Comparison of ENCODE assay signal across 29 mouse cellular contexts in genomic region chr19:56893326-56893725, GRCm38 (mm10). TPM values are rescaled to one million over a fixed set of nuclear protein-coding genes. Genes with fewer than 3 reads are reported as not detected.
"Had no signal": no experiment of that assay in that cellular context is flagged by ENCODE, and none has a peak within 500 bp of the region (broad histone marks: within the 10 kb centered on the region; RNA-seq: fewer than 3 reads in every experiment).

No protein-coding gene starts in this region.

- H3K27me3 ChIP-seq: heart, embryonic 13.5 days; heart, embryonic 15.5 days; hindbrain, embryonic 13.5 days; hindbrain, embryonic 15.5 days; limb, embryonic 13.5 days; limb, embryonic 15.5 days; liver, embryonic 12.5 days had no signal

- ATAC-seq: hindbrain, postnatal 0 days; intestine, embryonic 16.5 days; liver, embryonic 12.5 days had no signal

- H3K9me3 ChIP-seq: heart, embryonic 13.5 days; heart, embryonic 15.5 days; hindbrain, embryonic 13.5 days; hindbrain, embryonic 15.5 days; limb, embryonic 13.5 days; limb, embryonic 15.5 days; liver, embryonic 12.5 days had no signal

- DNase-seq: gastrocnemius, adult 2 months; gastrocnemius, postnatal 10 days; gastrocnemius, postnatal 25 days; heart, adult 11 months; heart, adult 2 months; heart, postnatal 14 days; heart, postnatal 36 days; kidney, adult 11 months; kidney, adult 2 months; kidney, adult 9 months; kidney, postnatal 14 days; kidney, postnatal 36 days; layer of hippocampus, adult 9-11 months; layer of hippocampus, postnatal 36 days; lung, adult 18-20 months had no signal

- H3K4me2 ChIP-seq: heart, embryonic 11.5 days; heart, embryonic 13.5 days; heart, embryonic 15.5 days; hindbrain, embryonic 13.5 days; hindbrain, embryonic 15.5 days; limb, embryonic 13.5 days; limb, embryonic 15.5 days; liver, embryonic 12.5 days had no signal

- H3K4me3 ChIP-seq: gastrocnemius, adult 2 months; heart, adult 2 months; heart, embryonic 13.5 days; heart, embryonic 15.5 days; hindbrain, embryonic 13.5 days; hindbrain, embryonic 15.5 days; left cerebral cortex, adult 2 months; limb, embryonic 13.5 days; limb, embryonic 15.5 days; liver, embryonic 12.5 days had no signal

- H3K4me1 ChIP-seq: heart, embryonic 15.5 days; hindbrain, embryonic 15.5 days; liver, embryonic 12.5 days had no signal

- H3K36me3 ChIP-seq: heart, embryonic 13.5 days; heart, embryonic 15.5 days; hindbrain, embryonic 13.5 days; hindbrain, embryonic 15.5 days; limb, embryonic 13.5 days; limb, embryonic 15.5 days; liver, embryonic 12.5 days had no signal

- H3K9ac ChIP-seq: heart, embryonic 13.5 days; heart, embryonic 15.5 days; hindbrain, embryonic 13.5 days; hindbrain, embryonic 15.5 days; limb, embryonic 13.5 days; limb, embryonic 15.5 days; liver, embryonic 12.5 days; liver, embryonic 14.5 days had no signal

- H3K27ac ChIP-seq: gastrocnemius, adult 2 months; heart, adult 2 months; heart, embryonic 13.5 days; heart, embryonic 15.5 days; hindbrain, embryonic 13.5 days; hindbrain, embryonic 15.5 days; hindbrain, postnatal 0 days; left cerebral cortex, adult 2 months; limb, embryonic 13.5 days; limb, embryonic 15.5 days; liver, embryonic 12.5 days; liver, embryonic 14.5 days had no signal

RNA-seq across cellular contexts. Expression of gene Vwa2, which starts 19.3 kb away (rescaled TPM):
- polyA plus RNA-seq: heart, adult 2 months; heart, postnatal 0 days; liver, adult 2 months had no signal
